Mouse (Mus musculus) mature B cell (primary cell): ENCODE results near the gene Gm28047.

Source experiments
- in situ Hi-C: fragments of 300-500 bp; cut with MboI; formaldehyde crosslinking; loops from 2 replicates; pipeline ENCODE4 v1.14.3; 2019

Gene Gm28047

GRCm38 (mm10) chr15:102547478-102547877 is 77.4 kb downstream of the Gm28047 start:
- in situ Hi-C loops: no loop called here

- in situ Hi-C loops: no loop called here
These were observed 78.0 kb downstream of the Gm28047 start for GRCm38 (mm10) chr15:102546677-102547427.

- in situ Hi-C loops: no loop called here
These were observed 78.6 kb downstream of the Gm28047 start for GRCm38 (mm10) chr15:102546246-102546645.

DNA sequence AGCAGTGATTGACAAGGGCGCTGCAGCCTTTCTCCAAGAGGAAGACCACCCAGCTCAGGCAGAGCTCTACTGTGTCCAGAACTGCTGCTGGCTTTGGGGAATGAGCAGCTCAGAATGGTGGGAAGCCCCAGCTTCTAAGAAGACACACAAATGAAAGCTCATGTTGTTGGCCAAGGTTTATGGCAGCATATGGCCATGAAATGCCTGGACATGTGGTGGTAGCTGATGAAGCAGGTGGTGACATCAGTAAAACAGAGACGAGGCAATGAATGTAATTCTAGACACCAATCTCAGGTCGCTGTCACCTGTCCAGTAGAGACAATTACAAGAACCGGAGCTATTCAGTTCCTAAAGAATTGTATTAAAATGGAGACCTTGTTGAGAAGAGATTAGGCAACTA is 80.1 kb downstream of the Gm28047 start:
- in situ Hi-C loops: no loop called here

DNA sequence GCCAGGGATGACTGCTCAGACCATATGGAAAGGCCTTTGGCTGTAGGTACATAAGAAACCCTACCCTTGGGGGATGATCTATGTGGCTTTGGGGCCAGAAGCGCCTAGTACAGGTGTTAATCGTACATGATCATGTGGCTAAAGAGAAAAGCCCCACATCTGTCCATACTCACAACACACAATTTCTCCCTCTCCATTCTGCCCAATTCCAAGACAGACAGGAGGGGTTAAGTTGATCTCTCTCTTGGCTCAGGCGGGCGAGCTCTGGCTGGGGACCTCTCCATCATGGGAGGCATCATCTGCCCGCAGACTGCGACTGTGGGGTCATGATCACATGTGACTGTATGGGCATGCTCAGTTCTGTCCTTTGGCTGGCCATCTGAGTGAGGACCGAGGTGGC is 90.9 kb downstream of the Gm28047 start:
- in situ Hi-C loops: no loop called here

GRCm38 (mm10) chr15:102532106-102532900 is 92.6 kb downstream of the Gm28047 start:
- in situ Hi-C loops: no loop called here

DNA sequence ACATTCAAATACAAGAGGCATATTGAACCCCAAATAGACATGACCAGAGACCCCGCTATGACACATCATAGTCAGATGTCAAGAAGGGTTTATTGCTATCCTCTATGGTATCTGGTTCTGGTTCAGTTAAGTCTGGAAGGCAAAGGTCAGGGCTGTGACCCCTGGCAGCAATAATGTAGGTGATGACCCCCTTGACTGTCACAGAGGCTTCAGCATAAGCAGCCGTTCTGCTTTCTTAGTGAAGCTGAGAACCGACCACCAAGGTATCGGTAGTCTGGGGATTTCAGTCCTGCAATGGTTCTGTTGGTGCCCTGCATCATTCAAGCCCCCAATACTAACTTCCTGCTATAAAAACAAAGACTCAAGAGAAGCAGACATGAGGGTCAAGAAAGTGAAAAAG is 93.3 kb downstream of the Gm28047 start:
- in situ Hi-C loops: no loop called here

DNA sequence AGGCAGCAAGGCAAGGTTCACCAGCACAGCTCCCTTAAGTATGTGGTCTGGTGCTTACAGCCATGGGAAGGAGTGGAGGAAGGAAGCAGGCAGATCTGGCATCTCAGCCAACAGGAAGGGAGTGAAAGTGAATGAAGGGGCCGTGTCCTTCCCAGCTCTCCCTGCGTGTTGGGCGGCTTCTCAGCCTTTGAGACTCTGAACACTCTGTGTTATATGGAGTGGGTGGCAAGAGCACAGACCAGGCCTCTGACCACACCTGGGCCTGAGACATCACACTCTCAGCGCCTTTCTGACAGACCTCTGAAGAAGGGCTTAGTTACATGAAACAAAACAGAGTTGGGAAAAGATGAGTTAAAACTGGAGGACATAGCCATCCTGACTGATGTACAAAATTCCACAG is 94.3 kb downstream of the Gm28047 start:
- in situ Hi-C loops: no loop called here

DNA sequence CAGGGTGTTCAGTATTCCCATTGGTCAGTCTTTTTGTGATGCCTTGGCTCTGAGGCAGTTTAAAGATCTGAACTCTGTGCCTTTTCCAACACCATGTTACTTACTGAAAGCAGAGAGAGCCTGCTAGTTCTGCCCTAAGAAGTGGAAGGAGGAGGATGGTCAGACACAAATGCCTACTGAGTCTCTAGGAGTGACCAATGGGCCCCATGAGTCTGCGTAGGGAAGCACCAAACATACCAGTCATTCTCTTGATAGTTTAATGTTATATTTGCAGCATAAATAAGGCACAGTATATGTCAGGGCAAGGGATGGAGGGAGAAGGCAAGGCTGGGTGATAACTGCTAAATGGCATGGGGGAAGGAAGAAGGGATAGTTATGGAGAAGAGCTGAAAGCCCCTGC is 96.5 kb downstream of the Gm28047 start:
- in situ Hi-C loops: loop anchor here (5.0 kb wide), 1 partner anchor 66 kb away; no protein-coding TSS in a partner anchor

- in situ Hi-C loops: loop anchor here (5.0 kb wide), 1 partner anchor 66 kb away; no protein-coding TSS in a partner anchor
These were observed 96.9 kb downstream of the Gm28047 start for GRCm38 (mm10) chr15:102527936-102528335.

GRCm38 (mm10) chr15:102526111-102527002 is 98.5 kb downstream of the Gm28047 start:
- in situ Hi-C loops: loop anchor here (5.0 kb wide), 1 partner anchor 64 kb away; no protein-coding TSS in a partner anchor

DNA sequence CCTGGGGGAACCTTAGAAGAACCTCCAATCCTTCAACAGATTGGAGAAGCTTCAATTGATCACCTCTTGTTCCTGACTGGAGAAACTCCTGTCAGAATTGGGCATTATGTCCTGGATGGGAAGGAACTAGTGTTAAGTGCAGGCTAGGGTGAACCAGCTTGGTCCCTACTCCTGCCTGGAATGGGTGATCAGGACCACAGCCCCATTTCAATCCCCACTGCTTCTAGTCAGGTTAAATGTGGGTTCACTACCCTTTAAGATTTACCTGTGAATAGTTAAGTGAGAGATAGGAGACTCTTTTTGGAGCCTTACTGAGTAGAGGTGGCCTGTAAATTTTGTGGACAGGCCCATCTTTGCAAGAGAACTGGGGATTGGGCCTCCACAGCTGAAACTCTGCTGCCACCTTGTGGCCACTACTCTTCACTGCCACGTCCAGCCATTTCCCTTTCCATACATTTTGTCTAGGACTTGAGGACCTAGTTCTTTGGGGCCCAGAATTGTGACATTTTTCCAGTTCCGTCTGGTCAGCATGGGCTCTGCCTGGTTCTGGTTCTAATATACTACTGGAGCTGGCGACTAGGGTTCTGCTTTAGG is 99.9 kb downstream of the Gm28047 start, which contains the start of gene Npff:
TSS of gene Npff (minus strand) at position 51 of the 594 bp plus-strand sequence.
- in situ Hi-C loops: loop anchor here (5.0 kb wide), 1 partner anchor 63 kb away; no protein-coding TSS in a partner anchor

DNA sequence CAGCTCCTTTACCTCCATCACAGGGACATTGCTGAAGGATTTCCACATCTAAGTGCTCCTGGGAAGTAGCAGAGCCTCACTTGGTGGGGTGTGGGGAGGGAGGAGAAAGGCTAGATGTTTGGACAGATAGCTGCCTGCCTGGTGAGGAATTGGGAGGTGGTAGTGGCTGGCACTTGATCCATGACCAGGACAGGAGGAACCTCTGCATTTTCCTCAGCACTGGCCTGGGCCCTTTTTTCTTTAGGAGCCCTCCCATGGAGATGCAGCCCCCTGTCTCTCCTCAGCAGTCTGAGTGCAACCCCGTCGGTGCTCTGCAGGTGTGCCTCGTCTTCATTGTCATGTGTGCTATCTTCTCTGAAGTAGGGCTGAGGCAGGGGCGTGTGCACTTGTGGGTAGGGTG is 103.4 kb downstream of the Gm28047 start:
- in situ Hi-C loops: no loop called here

DNA sequence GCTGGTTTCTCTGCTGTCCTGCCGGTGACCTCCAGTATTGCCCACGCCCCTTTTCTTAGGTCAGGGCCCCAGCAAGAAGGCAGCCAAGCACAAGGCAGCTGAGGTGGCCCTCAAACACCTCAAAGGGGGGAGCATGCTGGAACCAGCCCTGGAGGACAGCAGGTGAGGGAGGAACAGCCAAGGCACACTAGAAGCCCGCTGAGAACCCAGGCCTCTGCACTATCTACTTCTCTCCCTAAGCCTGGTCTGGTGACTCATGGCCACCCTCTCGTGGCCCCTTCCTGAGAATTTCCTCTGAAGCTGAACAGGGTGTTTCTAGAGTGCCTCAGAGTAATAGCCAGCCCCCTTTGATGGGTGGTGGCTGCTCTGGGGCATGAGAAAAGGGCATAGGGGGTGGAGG is 104.5 kb downstream of the Gm28047 start:
- in situ Hi-C loops: no loop called here

DNA sequence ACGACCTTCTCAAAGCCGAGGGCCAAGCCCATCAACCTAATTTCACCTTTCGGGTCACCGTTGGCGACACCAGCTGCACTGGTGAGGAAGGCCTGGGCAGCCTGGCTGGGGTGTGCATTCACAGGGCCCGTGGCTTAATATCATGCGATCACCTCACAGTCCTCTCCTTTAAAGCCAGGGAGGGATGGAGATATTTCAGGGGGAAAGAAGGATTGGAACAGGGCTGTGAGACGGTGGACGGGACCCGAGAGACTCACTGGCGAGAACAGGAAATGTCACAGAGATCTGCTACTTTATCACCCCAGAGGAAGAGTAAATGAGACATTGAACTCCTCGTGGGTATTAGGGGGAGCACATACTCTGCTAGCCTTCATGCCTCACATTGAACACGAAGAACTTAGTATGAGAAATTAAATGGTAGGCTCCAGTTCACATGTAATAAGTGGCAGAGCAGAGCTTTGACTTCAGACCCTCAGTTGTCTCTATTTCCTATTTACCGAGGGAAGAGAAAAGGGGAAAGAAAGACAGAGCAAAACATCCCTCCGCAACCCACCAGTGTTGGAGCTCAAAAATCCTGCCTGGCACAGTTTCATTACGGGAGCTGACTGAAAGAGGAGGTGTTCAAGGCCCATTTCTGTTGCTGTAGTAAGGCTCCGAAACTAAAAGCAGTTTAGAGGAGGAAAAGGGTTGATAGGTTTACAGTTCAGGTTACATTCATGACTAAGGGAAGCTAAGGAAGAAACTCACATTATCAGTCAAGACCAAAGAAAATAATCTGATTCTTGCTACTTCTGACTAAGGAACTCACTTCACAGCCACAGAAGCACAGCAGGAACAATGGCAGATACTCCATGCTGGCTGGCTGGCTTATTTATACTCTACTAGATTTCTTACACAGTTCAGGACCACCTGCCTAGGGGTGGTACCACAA is 105.4 kb downstream of the Gm28047 start:
- in situ Hi-C loops: no loop called here

- in situ Hi-C loops: no loop called here
These were observed 106.0 kb downstream of the Gm28047 start for GRCm38 (mm10) chr15:102518859-102519201.

GRCm38 (mm10) chr15:102517976-102518858 is 106.7 kb downstream of the Gm28047 start, which contains the start of gene Tarbp2:
TSS of gene Tarbp2 (plus strand) at chr15:102518192.
- in situ Hi-C loops: no loop called here

GRCm38 (mm10) chr15:102517631-102517975 is 107.3 kb downstream of the Gm28047 start:
- in situ Hi-C loops: no loop called here

GRCm38 (mm10) chr15:102516728-102517404 is 108.0 kb downstream of the Gm28047 start, which contains the start of gene Map3k12:
TSS of gene Map3k12 (minus strand) at chr15:102517064.
- in situ Hi-C loops: no loop called here
